Mouse (Mus musculus): Measurements from ENCODE around the gene Tmem143. TPM values are rescaled to one million over a fixed set of nuclear protein-coding genes. Genes with fewer than 3 reads are reported as not detected.

Tmem143 gene
- polyA plus RNA-seq, 1 experiment from 2014 or later: 5.8 TPM

DNA sequence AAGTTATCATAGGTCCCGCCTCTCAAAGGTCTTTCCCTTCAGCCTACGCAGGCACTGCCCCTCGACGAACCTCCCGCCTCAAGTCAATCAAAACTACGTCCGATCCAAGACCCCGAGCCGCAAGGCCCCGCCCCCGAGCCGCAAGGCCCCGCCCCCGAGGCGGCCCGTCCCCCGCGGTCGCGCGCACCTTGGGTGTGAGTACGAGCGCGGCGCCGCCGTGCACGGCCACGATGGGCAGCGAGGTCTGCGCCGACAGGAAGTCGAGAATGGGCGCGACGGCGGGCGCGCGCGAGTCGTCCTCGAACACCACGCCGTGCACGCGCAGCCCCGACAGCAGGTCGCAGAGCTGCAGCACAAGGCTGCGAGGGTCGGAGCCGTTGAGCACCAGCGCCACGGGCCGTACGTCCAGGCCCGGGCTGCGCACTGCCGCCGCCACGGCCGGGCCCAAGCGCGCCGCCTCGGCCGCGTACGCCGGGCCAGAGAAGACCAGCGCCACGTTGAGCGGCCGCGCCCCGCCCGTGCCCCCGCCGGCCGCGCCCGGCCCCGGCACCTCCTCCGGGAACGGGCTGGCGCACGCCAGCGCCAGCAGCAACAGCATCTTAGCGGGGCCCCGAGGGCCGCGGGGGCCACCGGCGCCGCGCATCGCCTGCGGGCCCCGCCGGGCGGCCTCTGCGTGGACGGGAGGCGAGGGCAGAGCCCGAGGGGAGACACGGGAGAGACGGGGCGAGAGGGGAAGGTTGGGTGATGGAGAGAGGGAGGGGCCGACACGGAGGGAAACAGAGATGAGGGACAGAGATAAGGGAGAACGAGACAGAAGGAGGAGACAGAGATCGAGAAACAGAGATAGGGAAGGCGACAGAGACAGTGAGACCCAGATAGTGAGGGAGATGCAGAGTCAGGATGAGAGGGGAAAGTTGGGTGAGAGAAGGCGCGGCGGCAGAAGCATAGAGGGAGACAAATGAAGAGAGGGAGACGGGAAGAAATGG lies 30.5 kb upstream of the Tmem143 start:
- no peaks in the 10 kb centered on the region for H3K9me3 ChIP-seq (replicated peaks; ENCODE audit: control insufficient read depth, low read length)
- peak overlapping the region; percentile 87 for H3K4me2 ChIP-seq
- WGBS (ENCODE audit: insufficient replicate concordance): under 1% methylated on average over 102 of the region's 117 CpGs
- peak; percentile 69 for ATAC-seq (replicated peaks; ENCODE audit: insufficient number of reproducible peaks, low FRiP score, low TSS enrichment)
- H3K27ac ChIP-seq (ENCODE audit: low read depth, low read length): 0 out of 2 replicates have a peak overlapping the region, but pooled peaks have one; percentile 41
- H3K36me3 ChIP-seq (ENCODE audit: control insufficient read depth, insufficient read depth, low read length): no peaks in the 10 kb centered on the region
- H3K4me3 ChIP-seq (ENCODE audit: low read depth, low read length): peak overlapping the region; percentile 66
- H3K9ac ChIP-seq (ENCODE audit: low read depth, low read length): peak overlapping the region; percentile 83
- peaks cover 58% of the 10 kb centered on the region for H3K27me3 ChIP-seq (ENCODE audit: control insufficient read depth, insufficient read depth, low read length)
- H3K4me1 ChIP-seq (ENCODE audit: control insufficient read depth, insufficient read depth, low read length): peaks cover 17% of the 10 kb centered on the region; the same call in 1 of the 2 replicates

DNA sequence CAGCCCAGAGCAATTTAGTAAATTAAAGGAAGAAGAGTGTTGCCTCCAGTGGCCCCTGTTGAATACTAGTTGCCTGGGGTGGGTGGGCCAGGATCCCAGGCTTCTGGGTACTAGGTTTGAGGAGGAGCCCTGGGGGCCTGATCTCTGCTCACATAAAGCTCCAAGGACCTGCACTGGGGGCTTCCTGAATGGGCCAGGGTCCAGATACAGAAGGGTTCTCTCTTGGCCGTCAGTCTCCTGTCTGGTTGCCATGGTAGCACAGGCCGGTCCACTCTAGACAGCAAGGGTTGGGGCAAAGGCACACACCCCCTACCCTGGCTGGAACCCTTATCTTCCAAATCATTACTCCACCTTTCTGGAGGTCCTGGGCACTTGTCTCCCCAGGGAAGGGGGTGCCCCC lies 28.9 kb upstream of the Tmem143 start:
- Histone ChIP-seq H3K4me3 (ENCODE audit: low read depth, low read length) (no peak overlapping the region), H3K4me2 (no peak overlapping the region), H3K9me3 (replicated peaks; ENCODE audit: control insufficient read depth, low read length) (no peaks in the 10 kb centered on the region), H3K4me1 (ENCODE audit: control insufficient read depth, insufficient read depth, low read length) (peaks cover 17% of the 10 kb centered on the region; the same call in 1 of the 2 replicates), H3K27me3 (ENCODE audit: control insufficient read depth, insufficient read depth, low read length) (peaks cover 59% of the 10 kb centered on the region), H3K36me3 (ENCODE audit: control insufficient read depth, insufficient read depth, low read length) (no peaks in the 10 kb centered on the region), H3K9ac (ENCODE audit: low read depth, low read length) (no peak overlapping the region), H3K27ac (ENCODE audit: low read depth, low read length) (no peak overlapping the region)
- ATAC-seq (replicated peaks; ENCODE audit: insufficient number of reproducible peaks, low FRiP score, low TSS enrichment): no peak
- WGBS (ENCODE audit: insufficient replicate concordance): 27% methylated on average over 2 of the region's 2 CpGs

DNA sequence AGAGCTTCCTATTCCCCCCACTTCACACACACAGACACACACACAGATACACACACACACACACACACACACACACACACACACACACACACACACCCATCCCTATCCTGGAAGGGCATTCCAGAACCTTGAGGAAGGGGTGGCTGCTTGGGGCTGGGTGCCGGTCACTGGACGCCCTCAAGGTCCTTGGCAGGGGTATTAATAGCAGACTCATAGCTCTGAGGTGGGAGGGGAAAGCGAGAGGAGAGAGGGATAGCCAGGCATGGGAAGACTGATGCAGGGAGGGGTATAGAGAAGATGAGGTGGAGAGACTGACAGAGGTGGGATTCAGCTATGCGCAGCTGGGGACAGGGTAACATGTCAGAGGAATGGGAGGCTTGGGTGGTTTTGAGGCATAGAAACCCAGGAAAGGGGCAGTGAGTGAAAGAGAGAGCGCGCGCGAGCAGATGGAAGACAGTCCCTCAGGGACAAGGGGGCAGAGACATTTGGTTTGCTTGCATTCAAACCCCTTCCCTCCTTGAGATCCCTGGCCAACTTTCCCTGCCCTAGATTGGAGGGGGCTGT lies 27.6 kb upstream of the Tmem143 start:
- peak overlapping the region; percentile 54 for H3K4me2 ChIP-seq
- 14% methylated on average over 8 of the region's 8 CpGs for WGBS (ENCODE audit: insufficient replicate concordance)
- no peak overlapping the region for H3K27ac ChIP-seq (ENCODE audit: low read depth, low read length)
- H3K9me3 ChIP-seq (replicated peaks; ENCODE audit: control insufficient read depth, low read length): no peaks in the 10 kb centered on the region
- peak overlapping the region; percentile 13; the same call in 1 of the 2 replicates for H3K4me3 ChIP-seq (ENCODE audit: low read depth, low read length)
- H3K36me3 ChIP-seq (ENCODE audit: control insufficient read depth, insufficient read depth, low read length): no peaks in the 10 kb centered on the region
- 0 out of 2 replicates have a peak overlapping the region, but pooled peaks have one; percentile 39 for H3K9ac ChIP-seq (ENCODE audit: low read depth, low read length)
- ATAC-seq (replicated peaks; ENCODE audit: insufficient number of reproducible peaks, low FRiP score, low TSS enrichment): no peak
- peaks cover 57% of the 10 kb centered on the region for H3K27me3 ChIP-seq (ENCODE audit: control insufficient read depth, insufficient read depth, low read length)
- peaks cover 23% of the 10 kb centered on the region for H3K4me1 ChIP-seq (ENCODE audit: control insufficient read depth, insufficient read depth, low read length)

DNA sequence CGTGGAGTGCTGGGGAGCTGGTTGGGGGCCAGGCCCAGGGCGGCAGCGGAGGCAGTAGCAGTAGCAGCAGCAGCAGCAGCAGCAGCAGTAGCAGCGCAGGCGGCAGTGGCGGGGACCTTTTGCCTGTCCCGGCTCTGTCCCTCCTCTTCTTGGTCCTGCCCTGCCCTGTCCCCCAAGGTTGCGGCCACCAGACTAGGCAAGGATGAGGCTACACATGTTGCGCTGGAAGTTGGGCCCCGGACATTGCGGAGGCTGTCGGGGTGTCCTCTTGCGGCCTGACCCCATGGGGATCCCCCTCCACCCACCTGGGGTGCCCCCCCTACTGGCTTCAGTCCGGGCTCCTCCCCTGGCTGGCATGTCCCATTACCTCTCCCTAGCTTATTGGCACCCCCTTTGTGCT lies 27.0 kb upstream of the Tmem143 start:
- Histone ChIP-seq H3K27ac (ENCODE audit: low read depth, low read length) (no peak overlapping the region), H3K9me3 (replicated peaks; ENCODE audit: control insufficient read depth, low read length) (no peaks in the 10 kb centered on the region), H3K4me2 (peak overlapping the region; percentile 54), H3K9ac (ENCODE audit: low read depth, low read length) (0 out of 2 replicates have a peak overlapping the region, but pooled peaks have one; percentile 39), H3K4me1 (ENCODE audit: control insufficient read depth, insufficient read depth, low read length) (peaks cover 29% of the 10 kb centered on the region), H3K27me3 (ENCODE audit: control insufficient read depth, insufficient read depth, low read length) (peaks cover 57% of the 10 kb centered on the region), H3K36me3 (ENCODE audit: control insufficient read depth, insufficient read depth, low read length) (peaks cover 3% of the 10 kb centered on the region), H3K4me3 (ENCODE audit: low read depth, low read length) (peak overlapping the region; percentile 13; the same call in 1 of the 2 replicates)
- ATAC-seq (replicated peaks; ENCODE audit: insufficient number of reproducible peaks, low FRiP score, low TSS enrichment): no peak
- WGBS (ENCODE audit: insufficient replicate concordance): 5% methylated on average over 14 of the region's 14 CpGs

DNA sequence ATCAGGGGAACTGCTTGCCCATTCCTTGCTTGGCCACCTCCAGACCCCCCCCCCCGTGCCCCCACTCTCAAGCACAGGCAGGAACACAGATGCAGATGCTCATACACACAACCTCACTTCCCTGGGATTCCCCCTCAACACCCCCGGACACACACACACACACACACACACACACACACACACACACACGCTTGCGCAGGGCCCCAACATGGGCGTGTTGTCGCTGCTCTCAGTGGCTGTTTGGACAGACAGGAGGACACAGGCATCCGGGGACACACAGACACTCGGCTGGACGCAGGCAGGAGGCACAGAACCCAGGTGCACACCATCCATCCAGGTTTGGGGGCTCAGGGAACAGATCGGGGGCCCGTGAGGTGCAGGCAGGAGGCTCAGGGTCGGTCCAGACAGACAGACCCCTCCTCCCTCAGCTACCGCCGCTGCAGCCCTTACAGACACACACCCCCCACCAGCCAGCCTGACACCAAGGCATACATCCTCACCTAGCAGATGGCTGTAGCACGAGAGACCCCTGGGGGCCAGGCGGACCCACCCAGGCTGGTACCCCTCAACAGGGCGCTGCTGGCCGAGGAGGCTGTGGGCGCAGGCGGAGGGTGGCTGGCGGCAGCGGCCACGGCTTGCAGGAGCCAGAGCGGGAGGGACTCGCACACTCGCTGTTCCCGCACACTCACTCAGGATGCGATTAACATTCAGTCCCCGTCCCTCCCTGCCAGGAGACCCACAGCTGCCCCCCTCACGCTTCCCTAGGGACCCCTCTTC lies 26.3 kb upstream of the Tmem143 start:
- Histone ChIP-seq H3K27me3 (ENCODE audit: control insufficient read depth, insufficient read depth, low read length) (peaks cover 57% of the 10 kb centered on the region), H3K9ac (ENCODE audit: low read depth, low read length) (peak overlapping the region; percentile 49; the same call in 1 of the 2 replicates), H3K4me3 (ENCODE audit: low read depth, low read length) (peak overlapping the region; percentile 34), H3K36me3 (ENCODE audit: control insufficient read depth, insufficient read depth, low read length) (peaks cover 5% of the 10 kb centered on the region), H3K27ac (ENCODE audit: low read depth, low read length) (no peak overlapping the region), H3K9me3 (replicated peaks; ENCODE audit: control insufficient read depth, low read length) (no peaks in the 10 kb centered on the region), H3K4me1 (ENCODE audit: control insufficient read depth, insufficient read depth, low read length) (peaks cover 33% of the 10 kb centered on the region), H3K4me2 (peak overlapping the region; percentile 54)
- ATAC-seq (replicated peaks; ENCODE audit: insufficient number of reproducible peaks, low FRiP score, low TSS enrichment): no peak
- WGBS (ENCODE audit: insufficient replicate concordance): 1% methylated on average over 30 of the region's 30 CpGs

DNA sequence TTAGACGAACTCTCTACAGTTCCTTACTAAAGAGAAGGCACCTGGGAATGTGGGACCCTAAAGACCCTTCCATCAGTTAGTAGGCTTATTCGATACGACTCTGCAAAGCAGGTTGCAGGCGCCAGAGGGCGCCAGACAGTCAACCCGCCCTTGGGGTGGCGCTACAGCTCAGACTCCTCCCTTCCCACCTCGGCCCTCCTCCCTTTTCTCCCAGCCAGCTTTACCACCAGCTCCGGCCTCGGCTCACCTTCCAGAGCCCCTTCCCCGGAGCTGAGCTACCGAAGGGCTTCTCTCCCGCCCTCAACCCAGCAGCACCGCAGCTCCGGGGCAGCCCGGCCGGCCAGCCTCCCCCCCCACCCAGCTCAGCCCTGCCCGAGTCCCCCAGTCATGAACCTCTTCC lies 24.1 kb upstream of the Tmem143 start, which contains the start of gene Kdelr1:
Kdelr1 (plus strand) TSS at position 149 of the 400 bp plus-strand sequence.
- peaks cover 44% of the 10 kb centered on the region for H3K27me3 ChIP-seq (ENCODE audit: control insufficient read depth, insufficient read depth, low read length)
- H3K4me1 ChIP-seq (ENCODE audit: control insufficient read depth, insufficient read depth, low read length): peaks cover 31% of the 10 kb centered on the region
- 1% methylated on average over 17 of the region's 18 CpGs for WGBS (ENCODE audit: insufficient replicate concordance)
- ATAC-seq (replicated peaks; ENCODE audit: insufficient number of reproducible peaks, low FRiP score, low TSS enrichment): peak; percentile 70
- H3K4me2 ChIP-seq: peak within 1 kb of the TSS; percentile 92
- no peaks in the 10 kb centered on the region for H3K9me3 ChIP-seq (replicated peaks; ENCODE audit: control insufficient read depth, low read length)
- peaks cover 26% of the 10 kb centered on the region for H3K36me3 ChIP-seq (ENCODE audit: control insufficient read depth, insufficient read depth, low read length)
- H3K9ac ChIP-seq (ENCODE audit: low read depth, low read length): peak within 1 kb of the TSS; percentile 97
- peak within 1 kb of the TSS; percentile 87 for H3K27ac ChIP-seq (ENCODE audit: low read depth, low read length)
- H3K4me3 ChIP-seq (ENCODE audit: low read depth, low read length): peak within 1 kb of the TSS; percentile 91

DNA sequence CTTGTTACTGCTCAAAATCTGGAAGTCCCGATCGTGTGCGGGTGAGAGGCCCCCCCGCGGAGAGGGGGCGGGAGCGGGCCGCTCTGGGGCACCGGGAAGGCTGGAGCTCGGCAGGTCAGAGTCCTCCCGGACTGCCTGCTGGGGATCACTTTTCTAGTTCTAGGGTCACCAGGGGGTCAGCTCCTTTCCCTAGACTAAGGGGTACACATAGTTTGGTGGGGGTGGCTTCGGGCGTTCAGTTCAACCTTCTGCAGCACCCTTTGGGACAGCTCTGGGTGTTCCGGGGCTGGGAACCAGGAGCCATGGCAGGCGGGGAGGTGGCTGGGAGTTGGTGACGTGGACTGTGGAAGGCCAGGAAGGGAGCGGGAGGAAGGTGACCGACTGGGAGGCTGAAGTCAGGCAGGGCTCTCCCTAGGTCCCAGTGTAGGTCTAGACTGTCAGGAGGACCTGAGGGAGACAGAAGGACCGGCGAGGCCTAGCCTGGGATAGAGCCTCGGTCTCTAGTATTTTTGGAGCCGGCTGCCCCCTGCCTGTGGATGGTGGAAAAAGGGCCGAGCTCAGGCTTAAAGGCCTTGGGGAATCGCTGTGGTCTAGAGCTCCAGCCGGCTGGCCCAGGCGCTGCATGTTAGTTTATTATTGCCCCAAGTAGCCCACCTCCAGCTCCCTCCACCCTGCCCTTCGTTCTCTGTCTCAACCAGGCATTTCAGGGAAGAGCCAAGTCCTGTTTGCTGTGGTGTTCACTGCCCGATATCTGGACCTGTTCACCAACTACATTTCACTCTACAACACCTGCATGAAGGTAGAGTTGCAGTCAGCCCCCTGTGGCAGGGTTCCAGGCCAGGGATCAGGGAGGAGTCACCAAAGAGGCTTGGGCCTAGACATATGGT lies 23.4 kb upstream of the Tmem143 start:
- peak; percentile 32; the same call in 1 of the 2 replicates for ATAC-seq (replicated peaks; ENCODE audit: insufficient number of reproducible peaks, low FRiP score, low TSS enrichment)
- Histone ChIP-seq H3K9ac (ENCODE audit: low read depth, low read length) (peak overlapping the region; percentile 97), H3K4me1 (ENCODE audit: control insufficient read depth, insufficient read depth, low read length) (peaks cover 29% of the 10 kb centered on the region), H3K9me3 (replicated peaks; ENCODE audit: control insufficient read depth, low read length) (no peaks in the 10 kb centered on the region), H3K27me3 (ENCODE audit: control insufficient read depth, insufficient read depth, low read length) (peaks cover 37% of the 10 kb centered on the region), H3K4me3 (ENCODE audit: low read depth, low read length) (peak overlapping the region; percentile 91), H3K36me3 (ENCODE audit: control insufficient read depth, insufficient read depth, low read length) (peaks cover 29% of the 10 kb centered on the region), H3K4me2 (peak overlapping the region; percentile 92), H3K27ac (ENCODE audit: low read depth, low read length) (peak overlapping the region; percentile 87)
- WGBS (ENCODE audit: insufficient replicate concordance): 3% methylated on average over 28 of the region's 28 CpGs
